Mouse (Mus musculus): Measurements from ENCODE around the gene Hdac7. TPM values are rescaled to one million over a fixed set of nuclear protein-coding genes. Genes with fewer than 3 reads are reported as not detected.

The Hdac7 gene
- polyA plus RNA-seq, 2 experiments, result 36.5 to 79.3 TPM

DNA sequence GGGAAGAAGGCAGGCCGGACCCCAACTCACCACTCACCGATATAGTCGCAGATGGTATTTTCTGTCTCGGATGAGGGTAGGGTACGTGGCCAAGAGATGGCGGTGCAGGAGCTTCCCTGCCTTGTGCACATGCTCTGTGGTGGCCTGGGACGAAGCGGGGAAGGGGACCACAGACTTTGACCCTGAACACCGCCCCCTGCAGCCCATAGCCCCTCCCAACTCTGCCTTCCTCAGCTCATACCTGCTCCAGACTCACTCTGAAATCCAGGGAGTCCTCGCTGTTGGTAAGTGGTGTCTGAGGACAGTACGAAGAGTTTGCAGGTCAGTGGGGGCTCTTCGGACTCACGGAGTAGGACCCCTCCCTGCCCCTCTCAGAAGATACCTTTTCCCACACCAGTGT, 82.9 kb downstream of the Hdac7 start:
- Histone ChIP-seq H3K4me1 (ENCODE audit: control insufficient read depth, insufficient read depth, low read length) (peaks cover 11% of the 10 kb centered on the region), H3K9me3 (ENCODE audit: control insufficient read depth, low read length) (no peaks in the 10 kb centered on the region), H3K36me3 (ENCODE audit: control insufficient read depth, insufficient read depth, low read length) (peaks cover 14% of the 10 kb centered on the region), H3K27ac (replicated peaks; ENCODE audit: low read depth, low read length) (no peak overlapping the region), H3K4me3 (replicated peaks; ENCODE audit: low read length) (no peak overlapping the region), H3K27me3 (ENCODE audit: control insufficient read depth, insufficient read depth, low read length) (0 out of 2 replicates have a peak, but pooled peaks cover under 1% of the 10 kb centered on the region), H3K9ac (ENCODE audit: low read depth, low read length, severe bottlenecking) (no peak overlapping the region), H3K4me2 (replicated peaks; ENCODE audit: low read depth, low read length, severe bottlenecking) (no peak overlapping the region)
- no peak for DNase-seq (ENCODE audit: low spot score)
- no peak for ATAC-seq (ENCODE audit: low FRiP score, low read depth)
- WGBS, result 41% methylated on average over 13 of the region's 13 CpGs
- no peak for TF ChIP-seq POLR2A (IDR thresholded peaks at IDR 0.05; ENCODE audit: borderline replicate concordance, extremely low read depth, insufficient read depth, insufficient read length)

- Histone ChIP-seq H3K4me2 (replicated peaks; ENCODE audit: low read depth, low read length, severe bottlenecking) (no peak overlapping the region), H3K27ac (replicated peaks; ENCODE audit: low read depth, low read length) (no peak overlapping the region), H3K27me3 (ENCODE audit: control insufficient read depth, insufficient read depth, low read length) (no peaks in the 10 kb centered on the region), H3K9me3 (ENCODE audit: control insufficient read depth, low read length) (no peaks in the 10 kb centered on the region), H3K9ac (ENCODE audit: low read depth, low read length, severe bottlenecking) (no peak overlapping the region), H3K4me1 (ENCODE audit: control insufficient read depth, insufficient read depth, low read length) (peaks cover 7% of the 10 kb centered on the region), H3K4me3 (replicated peaks; ENCODE audit: low read length) (no peak overlapping the region), H3K36me3 (ENCODE audit: control insufficient read depth, insufficient read depth, low read length) (peaks cover 14% of the 10 kb centered on the region)
- no peak for ATAC-seq (ENCODE audit: low FRiP score, low read depth)
- DNase-seq (ENCODE audit: low spot score), result no peak
- 77% methylated on average over 5 of the region's 5 CpGs for WGBS
- no peak for TF ChIP-seq POLR2A (IDR thresholded peaks at IDR 0.05; ENCODE audit: borderline replicate concordance, extremely low read depth, insufficient read depth, insufficient read length)
Observed at GRCm38 (mm10) chr15:97760952-97761351, 83.3 kb downstream of the Hdac7 start.

- DNase-seq (ENCODE audit: low spot score) (no peak), ATAC-seq (ENCODE audit: low FRiP score, low read depth) (no peak)
- H3K27ac ChIP-seq (replicated peaks; ENCODE audit: low read depth, low read length), result no peak overlapping the region
- H3K4me3 ChIP-seq (replicated peaks; ENCODE audit: low read length), result no peak overlapping the region
- H3K36me3 ChIP-seq (ENCODE audit: control insufficient read depth, insufficient read depth, low read length), result peaks cover 14% of the 10 kb centered on the region
- 94% methylated on average over 9 of the region's 9 CpGs for WGBS
- no peaks in the 10 kb centered on the region for H3K9me3 ChIP-seq (ENCODE audit: control insufficient read depth, low read length)
- TF ChIP-seq POLR2A (IDR thresholded peaks at IDR 0.05; ENCODE audit: borderline replicate concordance, extremely low read depth, insufficient read depth, insufficient read length), result no peak
- no peak overlapping the region for H3K4me2 ChIP-seq (replicated peaks; ENCODE audit: low read depth, low read length, severe bottlenecking)
- H3K27me3 ChIP-seq (ENCODE audit: control insufficient read depth, insufficient read depth, low read length), result no peaks in the 10 kb centered on the region
- H3K9ac ChIP-seq (ENCODE audit: low read depth, low read length, severe bottlenecking), result no peak overlapping the region
- H3K4me1 ChIP-seq (ENCODE audit: control insufficient read depth, insufficient read depth, low read length), result peaks cover 4% of the 10 kb centered on the region
Observed at GRCm38 (mm10) chr15:97760006-97760405, 84.3 kb downstream of the Hdac7 start.

DNA sequence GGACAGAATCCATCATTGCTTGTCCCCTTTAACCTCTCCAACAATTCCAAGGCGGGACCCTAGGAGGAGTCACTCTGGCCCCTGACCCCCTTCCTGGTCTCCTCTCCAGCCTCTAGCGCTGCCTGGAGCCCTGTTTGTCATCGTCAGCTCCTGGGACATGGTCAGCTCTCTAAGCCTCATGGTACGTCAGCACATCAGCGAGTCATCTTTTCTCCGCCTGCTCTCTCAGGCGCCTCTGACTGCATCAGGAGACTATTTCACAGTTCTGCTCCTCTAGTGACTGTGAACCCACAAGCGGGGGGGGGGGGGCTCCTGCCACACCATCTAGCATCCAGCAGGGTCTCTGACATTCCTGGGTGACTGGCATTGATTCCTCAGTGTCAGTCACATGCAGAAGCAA, 88.9 kb downstream of the Hdac7 start:
- H3K9ac ChIP-seq (ENCODE audit: low read depth, low read length, severe bottlenecking), result no peak overlapping the region
- 59% methylated on average over 8 of the region's 8 CpGs for WGBS
- ATAC-seq (ENCODE audit: low FRiP score, low read depth) (no peak), DNase-seq (ENCODE audit: low spot score) (no peak)
- no peak for TF ChIP-seq POLR2A (IDR thresholded peaks at IDR 0.05; ENCODE audit: borderline replicate concordance, extremely low read depth, insufficient read depth, insufficient read length)
- no peak overlapping the region for H3K4me3 ChIP-seq (replicated peaks; ENCODE audit: low read length)
- no peaks in the 10 kb centered on the region for H3K27me3 ChIP-seq (ENCODE audit: control insufficient read depth, insufficient read depth, low read length)
- peaks cover 13% of the 10 kb centered on the region for H3K4me1 ChIP-seq (ENCODE audit: control insufficient read depth, insufficient read depth, low read length)
- no peaks in the 10 kb centered on the region for H3K9me3 ChIP-seq (ENCODE audit: control insufficient read depth, low read length)
- peaks cover 14% of the 10 kb centered on the region for H3K36me3 ChIP-seq (ENCODE audit: control insufficient read depth, insufficient read depth, low read length)
- H3K4me2 ChIP-seq (replicated peaks; ENCODE audit: low read depth, low read length, severe bottlenecking), result no peak overlapping the region
- H3K27ac ChIP-seq (replicated peaks; ENCODE audit: low read depth, low read length), result no peak overlapping the region

GRCm38 (mm10) chr15:97754476-97754875, 89.8 kb downstream of the Hdac7 start:
- H3K4me3 ChIP-seq (replicated peaks; ENCODE audit: low read length), result no peak overlapping the region
- H3K9me3 ChIP-seq (ENCODE audit: control insufficient read depth, low read length), result no peaks in the 10 kb centered on the region
- peaks cover 19% of the 10 kb centered on the region for H3K4me1 ChIP-seq (ENCODE audit: control insufficient read depth, insufficient read depth, low read length)
- ATAC-seq (ENCODE audit: low FRiP score, low read depth) (no peak), DNase-seq (ENCODE audit: low spot score) (no peak)
- H3K4me2 ChIP-seq (replicated peaks; ENCODE audit: low read depth, low read length, severe bottlenecking), result no peak overlapping the region
- H3K36me3 ChIP-seq (ENCODE audit: control insufficient read depth, insufficient read depth, low read length), result peaks cover 10% of the 10 kb centered on the region
- 56% methylated on average over 6 of the region's 6 CpGs for WGBS
- 0 out of 2 replicates have a peak overlapping the region, but pooled peaks have one; percentile 16 for H3K9ac ChIP-seq (ENCODE audit: low read depth, low read length, severe bottlenecking)
- no peaks in the 10 kb centered on the region for H3K27me3 ChIP-seq (ENCODE audit: control insufficient read depth, insufficient read depth, low read length)
- no peak overlapping the region for H3K27ac ChIP-seq (replicated peaks; ENCODE audit: low read depth, low read length)
- no peak for TF ChIP-seq POLR2A (IDR thresholded peaks at IDR 0.05; ENCODE audit: borderline replicate concordance, extremely low read depth, insufficient read depth, insufficient read length)

DNA sequence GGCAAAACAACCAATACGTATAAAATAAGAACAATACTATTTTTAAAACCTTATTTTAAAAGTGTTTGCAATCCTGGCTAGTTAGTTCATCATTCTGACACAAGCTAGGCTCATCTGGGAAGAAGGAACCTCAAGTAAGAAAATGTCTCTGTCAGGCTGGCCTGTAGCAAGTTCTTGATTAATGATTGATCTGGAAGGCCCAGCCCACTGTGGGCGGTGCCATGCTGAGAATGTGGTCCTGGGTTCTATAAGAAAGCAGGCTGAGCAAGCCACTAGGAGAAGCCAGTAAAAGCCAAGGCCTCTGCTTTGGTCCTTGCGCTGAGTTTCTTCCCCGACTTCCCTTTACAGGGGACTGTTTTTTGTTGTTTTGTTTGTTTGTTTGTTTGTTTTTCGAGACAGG, 91.8 kb downstream of the Hdac7 start:
- Histone ChIP-seq H3K4me1 (ENCODE audit: control insufficient read depth, insufficient read depth, low read length) (peaks cover 19% of the 10 kb centered on the region), H3K27me3 (ENCODE audit: control insufficient read depth, insufficient read depth, low read length) (no peaks in the 10 kb centered on the region), H3K36me3 (ENCODE audit: control insufficient read depth, insufficient read depth, low read length) (peaks cover 7% of the 10 kb centered on the region), H3K27ac (replicated peaks; ENCODE audit: low read depth, low read length) (no peak overlapping the region), H3K4me3 (replicated peaks; ENCODE audit: low read length) (no peak overlapping the region), H3K9me3 (ENCODE audit: control insufficient read depth, low read length) (no peaks in the 10 kb centered on the region), H3K4me2 (replicated peaks; ENCODE audit: low read depth, low read length, severe bottlenecking) (no peak overlapping the region), H3K9ac (ENCODE audit: low read depth, low read length, severe bottlenecking) (no peak overlapping the region)
- no peak for ATAC-seq (ENCODE audit: low FRiP score, low read depth)
- 89% methylated on average over 5 of the region's 5 CpGs for WGBS
- TF ChIP-seq POLR2A (IDR thresholded peaks at IDR 0.05; ENCODE audit: borderline replicate concordance, extremely low read depth, insufficient read depth, insufficient read length), result no peak
- DNase-seq (ENCODE audit: low spot score), result no peak
